Mouse (Mus musculus): ENCODE measurements at regions not wholly inside any gene's neighbourhood (a gene's known extent, or its start where the extent isn't known, plus 50 kb on each side); places are given as distances from the start of the nearest gene placed in this dataset.

DNA sequence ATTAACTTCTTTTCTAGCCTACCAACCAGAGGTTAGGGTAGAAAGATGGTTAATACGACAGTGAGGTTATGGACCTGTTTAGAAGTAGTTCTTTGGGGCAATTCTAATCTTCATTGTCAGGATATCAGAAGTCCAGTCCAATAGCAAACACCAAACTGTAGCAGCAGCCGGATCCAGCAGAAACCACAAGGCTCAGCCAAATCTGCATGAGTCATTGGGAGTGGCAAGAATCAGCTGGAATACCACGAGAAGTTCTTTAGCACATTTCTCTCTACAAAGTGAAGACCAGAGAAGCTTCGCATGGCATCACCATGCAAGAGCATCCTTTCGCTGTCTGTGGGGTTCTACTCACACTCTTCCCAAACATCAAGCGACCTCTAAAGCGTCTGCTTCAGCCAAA, 61.9 kb upstream of the Ssr3 start:
- Histone ChIP-seq H3K27ac (no peak overlapping the region), H3K9me3 (0 out of 2 replicates have a peak, but pooled peaks cover 4% of the 10 kb centered on the region), H3K4me1 (replicated peaks) (peaks cover 11% of the 10 kb centered on the region), H3K9ac (replicated peaks) (no peak overlapping the region), H3K27me3 (no peaks in the 10 kb centered on the region), H3K4me2 (no peak overlapping the region), H3K36me3 (no peaks in the 10 kb centered on the region), H3K4me3 (replicated peaks) (no peak overlapping the region)
- ATAC-seq (ENCODE audit: insufficient number of reproducible peaks, insufficient read depth, low FRiP score, low TSS enrichment, low read depth) = no peak
- 91% methylated on average over 7 of the region's 7 CpGs for WGBS

DNA sequence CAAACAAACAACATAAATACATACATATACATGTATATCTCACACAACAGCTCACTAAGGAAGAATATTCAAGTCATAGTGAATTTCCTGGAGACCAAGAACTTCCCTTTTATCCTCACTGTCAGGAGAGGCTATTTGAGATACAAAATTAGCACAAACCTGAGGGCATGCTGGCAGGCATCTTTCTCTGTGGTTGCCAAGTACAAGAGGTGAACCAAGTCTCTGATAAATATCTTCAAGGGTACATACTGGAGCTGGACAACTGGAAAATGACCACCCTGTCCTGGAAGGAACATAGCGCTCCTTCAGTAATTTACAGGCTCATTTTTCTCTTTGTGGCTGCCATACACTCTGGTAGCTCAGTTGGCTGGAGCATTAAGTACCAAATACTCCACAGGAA, 56.8 kb upstream of the Ssr3 start:
- Histone ChIP-seq H3K27me3 (no peaks in the 10 kb centered on the region), H3K36me3 (no peaks in the 10 kb centered on the region), H3K4me2 (no peak overlapping the region), H3K4me1 (replicated peaks) (no peaks in the 10 kb centered on the region), H3K9me3 (no peaks in the 10 kb centered on the region), H3K4me3 (replicated peaks) (no peak overlapping the region), H3K9ac (replicated peaks) (no peak overlapping the region), H3K27ac (no peak overlapping the region)
- whole genome bisulfite sequencing = 90% methylated on average over 1 of the region's 1 CpGs
- no peak for ATAC-seq (ENCODE audit: insufficient number of reproducible peaks, insufficient read depth, low FRiP score, low TSS enrichment, low read depth)

DNA sequence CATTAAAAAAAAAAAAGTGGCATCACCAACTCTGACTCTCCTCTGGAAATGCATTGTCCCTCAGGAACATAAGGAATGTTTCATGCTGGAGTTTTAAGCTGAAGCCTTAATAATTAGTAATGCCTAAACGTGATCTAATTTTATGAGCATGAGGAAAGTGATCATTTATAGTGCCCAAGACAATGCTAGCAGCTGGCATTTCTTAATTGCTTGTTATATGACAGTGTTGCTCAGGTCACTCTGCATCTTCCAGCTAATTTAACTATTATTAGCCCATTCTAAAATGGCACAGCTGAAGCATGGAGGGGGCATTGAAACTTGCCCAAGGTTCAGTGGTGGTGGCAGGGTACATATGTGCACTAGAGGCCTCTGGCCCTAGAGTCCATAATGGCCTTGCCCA, 51.3 kb upstream of the Ssr3 start:
- Histone ChIP-seq H3K4me2 (no peak overlapping the region), H3K9ac (replicated peaks) (no peak overlapping the region), H3K4me3 (replicated peaks) (no peak overlapping the region), H3K27me3 (no peaks in the 10 kb centered on the region), H3K36me3 (no peaks in the 10 kb centered on the region), H3K4me1 (replicated peaks) (peaks cover 17% of the 10 kb centered on the region), H3K9me3 (no peaks in the 10 kb centered on the region), H3K27ac (no peak overlapping the region)
- 38% methylated on average over 1 of the region's 1 CpGs for WGBS
- ATAC-seq (ENCODE audit: insufficient number of reproducible peaks, insufficient read depth, low FRiP score, low TSS enrichment, low read depth) = no peak

DNA sequence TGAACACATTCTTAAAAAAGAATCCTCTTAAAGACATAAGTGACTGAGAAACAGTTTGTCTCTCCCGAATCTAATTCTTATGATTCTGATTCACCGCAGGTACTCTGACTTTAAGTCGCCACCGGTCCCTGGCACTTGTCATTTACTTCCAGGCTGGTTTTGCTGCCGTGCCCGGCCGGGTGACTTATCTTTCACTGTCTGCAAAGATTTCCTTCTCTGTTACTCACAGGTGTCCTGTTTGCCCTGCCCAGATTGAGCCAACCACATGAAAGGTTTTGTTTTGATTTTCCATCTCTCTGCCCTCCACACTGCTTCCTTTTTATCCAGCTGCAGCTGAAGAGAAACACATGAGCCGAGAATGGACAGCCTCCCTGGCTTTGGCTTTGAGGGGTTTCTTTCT, 50.5 kb upstream of the Ssr3 start:
- Histone ChIP-seq H3K4me1 (replicated peaks) (peaks cover 17% of the 10 kb centered on the region), H3K27me3 (no peaks in the 10 kb centered on the region), H3K9ac (replicated peaks) (no peak overlapping the region), H3K4me2 (no peak overlapping the region), H3K4me3 (replicated peaks) (no peak overlapping the region), H3K36me3 (no peaks in the 10 kb centered on the region), H3K9me3 (no peaks in the 10 kb centered on the region), H3K27ac (no peak overlapping the region)
- ATAC-seq (ENCODE audit: insufficient number of reproducible peaks, insufficient read depth, low FRiP score, low TSS enrichment, low read depth) = no peak
- WGBS = 63% methylated on average over 8 of the region's 8 CpGs

DNA sequence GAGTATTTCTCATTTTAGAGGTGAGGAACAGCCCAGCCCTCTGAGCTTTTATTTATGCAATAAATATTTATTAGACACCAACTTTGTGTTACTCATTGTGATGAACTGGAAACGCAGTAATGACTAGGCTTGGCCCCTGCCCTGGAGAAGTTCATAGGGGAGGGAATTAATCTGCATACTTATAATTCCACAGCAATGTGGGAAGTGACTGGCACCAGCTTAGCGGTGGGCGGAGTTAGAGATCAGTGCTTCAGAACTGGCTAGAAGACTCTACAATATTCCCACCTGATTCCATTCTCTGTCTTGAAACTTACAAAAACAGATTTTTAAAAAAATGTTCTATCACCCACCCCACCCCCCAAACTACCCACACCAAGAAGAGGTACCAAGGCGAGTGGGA, 49.8 kb upstream of the Ssr3 start:
- no peak for ATAC-seq (ENCODE audit: insufficient number of reproducible peaks, insufficient read depth, low FRiP score, low TSS enrichment, low read depth)
- Histone ChIP-seq H3K27me3 (no peaks in the 10 kb centered on the region), H3K36me3 (no peaks in the 10 kb centered on the region), H3K4me3 (replicated peaks) (no peak overlapping the region), H3K9me3 (no peaks in the 10 kb centered on the region), H3K4me1 (replicated peaks) (peaks cover 17% of the 10 kb centered on the region), H3K9ac (replicated peaks) (no peak overlapping the region), H3K4me2 (peak overlapping the region; percentile 37; the same call in 1 of the 2 replicates), H3K27ac (no peak overlapping the region)
- 71% methylated on average over 4 of the region's 4 CpGs for WGBS
